Mouse (Mus musculus) liver, embryonic 11.5 days (tissue): ENCODE data around the gene Upk3a. TPM values are rescaled to one million over a fixed set of nuclear protein-coding genes. Genes with fewer than 3 reads are reported as not detected.
"Not testable (repeated sequence)": the region's sequence is repeated elsewhere in the genome, so short reads cannot be mapped to it uniquely, and the experiment has no call there.

Experiments used
- ATAC-seq: fragments of 200-750 bp; cut with Nextera tagmentation; replicated peaks from 2 replicates; pipeline ENCODE4 v1.8.0; 2017; ENCODE audit warnings: moderate number of reproducible peaks, mild to moderate bottlenecking, moderate TSS enrichment, moderate library complexity; ENCODE audit not compliant: low FRiP score
- DNase-seq: peaks from one replicate; pipeline ENCODE4 v3.0.0-alpha.2; 2017; ENCODE audit warnings: low spot score
- H3K27ac ChIP-seq: fragments of 300-500 bp; sonication (generic); 2 replicates; pipeline ENCODE4 v1.5.1; 2014; ENCODE audit warnings: mild to moderate bottlenecking, low read depth, low read length, control low read depth
- H3K27me3 ChIP-seq: fragments of 300-500 bp; sonication (generic); replicated peaks from 2 replicates; pipeline ENCODE4 v1.6.1; 2014; ENCODE audit warnings: low read length, mixed read lengths; ENCODE audit not compliant: control insufficient read depth, insufficient read depth
- H3K36me3 ChIP-seq: fragments of 300-500 bp; sonication (generic); 2 replicates; pipeline ENCODE4 v1.6.1; 2014; ENCODE audit warnings: mild to moderate bottlenecking, low read length, moderate library complexity, mixed read lengths; ENCODE audit not compliant: control insufficient read depth, insufficient read depth
- H3K4me1 ChIP-seq: fragments of 300-500 bp; sonication (generic); replicated peaks from 2 replicates; pipeline ENCODE4 v1.6.1; 2014; ENCODE audit warnings: low read length, mixed read lengths; ENCODE audit not compliant: control insufficient read depth, insufficient read depth
- H3K4me2 ChIP-seq: fragments of 300-500 bp; sonication (generic); 2 replicates; pipeline ENCODE4 v1.6.1; 2014; ENCODE audit warnings: mild to moderate bottlenecking, control low read depth, moderate library complexity
- H3K4me3 ChIP-seq: fragments of 300-500 bp; sonication (generic); 2 replicates; pipeline ENCODE4 v1.5.1; 2014; ENCODE audit warnings: low read depth, low read length, control low read depth
- H3K9ac ChIP-seq: fragments of 300-500 bp; sonication (generic); 2 replicates; pipeline ENCODE4 v1.6.1; 2014; ENCODE audit warnings: low read depth, low read length, control low read depth
- H3K9me3 ChIP-seq: fragments of 300-500 bp; sonication (generic); 2 replicates; pipeline ENCODE4 v1.6.1; 2016; ENCODE audit warnings: low read length, inconsistent platforms, mixed read lengths; ENCODE audit not compliant: control insufficient read depth
- WGBS: fragments of 180-500 bp; shearing (Covaris S2); extraction: QIAGEN DNeasy Blood & Tissue Kit; methylation state at CpG from one replicate; pipeline ENCODE4 v1.1.7; 2014; 5-methylcytosine and 5-hydroxymethylcytosine counted together
- polyA plus RNA-seq: library from polyadenylated mRNA; unstranded; fragments of >200 nt; fragmentation: Nextera tagmentation; extraction: Ambion mirVana; gene quantifications from 2 replicates; pipeline ENCODE4 v1.2.1, GENCODE M21; 2014

The Upk3a gene
- polyA plus RNA-seq, 1 experiment from 2014 or later: not detected

GRCm38 (mm10) chr15:85015771-85016170, 1.2 kb upstream of the Upk3a start:
- no peak overlapping the region for H3K27ac ChIP-seq
- H3K36me3 ChIP-seq: no peaks in the 10 kb centered on the region
- no peaks in the 10 kb centered on the region for H3K4me1 ChIP-seq
- ATAC-seq (no peak), DNase-seq (no peak)
- no peak overlapping the region for H3K9ac ChIP-seq
- H3K27me3 ChIP-seq: peaks cover 10% of the 10 kb centered on the region; the same call in 1 of the 2 replicates
- H3K4me2 ChIP-seq: no peak overlapping the region
- 83% methylated on average over 11 of the region's 11 CpGs for WGBS
- H3K4me3 ChIP-seq: no peak overlapping the region
- H3K9me3 ChIP-seq: no peaks in the 10 kb centered on the region

- H3K27ac ChIP-seq: no peak overlapping the region
These were observed 5.3 kb downstream of the Upk3a start for GRCm38 (mm10) chr15:85022211-85022610.

GRCm38 (mm10) chr15:85026197-85026596, 9.3 kb downstream of the Upk3a start:
- no peaks in the 10 kb centered on the region for H3K9me3 ChIP-seq
- H3K27me3 ChIP-seq: no peaks in the 10 kb centered on the region
- no peak overlapping the region for H3K4me3 ChIP-seq
- no peak overlapping the region for H3K27ac ChIP-seq
- ATAC-seq (no peak), DNase-seq (no peak)
- no peaks in the 10 kb centered on the region for H3K36me3 ChIP-seq
- WGBS: 68% methylated on average over 4 of the region's 4 CpGs
- H3K4me1 ChIP-seq: no peaks in the 10 kb centered on the region
- H3K9ac ChIP-seq: no peak overlapping the region
- H3K4me2 ChIP-seq: no peak overlapping the region

More at GRCm38 (mm10) chr15:85022211-85022610, 5.3 kb downstream of the Upk3a start:
- no peak for ATAC-seq
- H3K4me3 ChIP-seq: no peak overlapping the region
- peaks cover 4% of the 10 kb centered on the region; the same call in 1 of the 2 replicates for H3K27me3 ChIP-seq
- no peak for DNase-seq
- 68% methylated on average over 4 of the region's 4 CpGs for WGBS
- H3K9ac ChIP-seq: no peak overlapping the region
- no peak overlapping the region for H3K4me2 ChIP-seq
- no peaks in the 10 kb centered on the region for H3K9me3 ChIP-seq
- H3K36me3 ChIP-seq: no peaks in the 10 kb centered on the region
- no peaks in the 10 kb centered on the region for H3K4me1 ChIP-seq

- no peak for ATAC-seq
- no peaks in the 10 kb centered on the region for H3K36me3 ChIP-seq
- no peak overlapping the region for H3K4me2 ChIP-seq
- no peak overlapping the region for H3K27ac ChIP-seq
- DNase-seq: no peak
- H3K4me3 ChIP-seq: no peak overlapping the region
- H3K4me1 ChIP-seq: no peaks in the 10 kb centered on the region
- WGBS: 60% methylated on average over 4 of the region's 4 CpGs
- no peaks in the 10 kb centered on the region for H3K27me3 ChIP-seq
- H3K9me3 ChIP-seq: no peaks in the 10 kb centered on the region
- H3K9ac ChIP-seq: no peak overlapping the region
These were observed 10.8 kb downstream of the Upk3a start for GRCm38 (mm10) chr15:85027740-85028139.

- H3K4me3 ChIP-seq, H3K27ac ChIP-seq, H3K9me3 ChIP-seq, H3K4me2 ChIP-seq, DNase-seq, H3K36me3 ChIP-seq, H3K4me1 ChIP-seq, H3K9ac ChIP-seq, H3K27me3 ChIP-seq, ATAC-seq: not testable (repeated sequence)
- 47% methylated on average over 1 of the region's 1 CpGs for WGBS
These were observed 11.7 kb downstream of the Upk3a start, which contains the start of gene Fam118a for GRCm38 (mm10) chr15:85028648-85029047. TSS of gene Fam118a (plus strand) at chr15:85028948.

- H3K4me2 ChIP-seq, H3K4me3 ChIP-seq, DNase-seq, H3K36me3 ChIP-seq, H3K9me3 ChIP-seq, H3K4me1 ChIP-seq, H3K27me3 ChIP-seq, H3K27ac ChIP-seq, H3K9ac ChIP-seq, ATAC-seq: not testable (repeated sequence)
- WGBS: 51% methylated on average over 1 of the region's 1 CpGs
These were observed 13.7 kb downstream of the Upk3a start for GRCm38 (mm10) chr15:85030643-85031042.

- Histone ChIP-seq H3K27ac (no peak overlapping the region), H3K27me3 (no peaks in the 10 kb centered on the region), H3K9ac (no peak overlapping the region), H3K4me2 (no peak overlapping the region), H3K36me3 (no peaks in the 10 kb centered on the region), H3K4me1 (0 out of 2 replicates have a peak, but pooled peaks cover 4% of the 10 kb centered on the region), H3K4me3 (no peak overlapping the region), H3K9me3 (no peaks in the 10 kb centered on the region)
- ATAC-seq (no peak), DNase-seq (no peak)
- 85% methylated on average over 3 of the region's 3 CpGs for WGBS
These were observed 14.9 kb downstream of the Upk3a start for GRCm38 (mm10) chr15:85031866-85032265.

GRCm38 (mm10) chr15:85033916-85034315, 17.0 kb downstream of the Upk3a start:
- H3K4me2 ChIP-seq, DNase-seq, H3K4me3 ChIP-seq, H3K9ac ChIP-seq, H3K36me3 ChIP-seq, H3K27me3 ChIP-seq, ATAC-seq, H3K27ac ChIP-seq, H3K9me3 ChIP-seq: not testable (repeated sequence)
- WGBS: 33% methylated on average over 7 of the region's 7 CpGs
- H3K4me1 ChIP-seq: peaks cover 12% of the 10 kb centered on the region

GRCm38 (mm10) chr15:85036566-85037342, 19.8 kb downstream of the Upk3a start:
- DNase-seq (peak; percentile 95), ATAC-seq (peak; percentile 96)
- H3K4me3 ChIP-seq: peak overlapping the region; percentile 82
- H3K27me3 ChIP-seq: no peaks in the 10 kb centered on the region
- under 1% methylated on average over 75 of the region's 75 CpGs for WGBS
- no peaks in the 10 kb centered on the region for H3K36me3 ChIP-seq
- H3K4me1 ChIP-seq: peaks cover 12% of the 10 kb centered on the region
- no peaks in the 10 kb centered on the region for H3K9me3 ChIP-seq
- peak overlapping the region; percentile 88 for H3K9ac ChIP-seq
- peak overlapping the region; percentile 94 for H3K4me2 ChIP-seq
- peak overlapping the region; percentile 52; the same call in 1 of the 2 replicates for H3K27ac ChIP-seq
